Mouse (Mus musculus) c-Kit-positive CD71-positive TER-119-negative erythroid progenitor cells, embryonic 14.5 days (primary cell): ENCODE data around the gene Gm28042.

Source experiments
- DNase-seq: peaks from one replicate; pipeline ENCODE4 v3.0.0-alpha.2; 2013; ENCODE audit warnings: low read depth

The Gm28042 gene

DNA sequence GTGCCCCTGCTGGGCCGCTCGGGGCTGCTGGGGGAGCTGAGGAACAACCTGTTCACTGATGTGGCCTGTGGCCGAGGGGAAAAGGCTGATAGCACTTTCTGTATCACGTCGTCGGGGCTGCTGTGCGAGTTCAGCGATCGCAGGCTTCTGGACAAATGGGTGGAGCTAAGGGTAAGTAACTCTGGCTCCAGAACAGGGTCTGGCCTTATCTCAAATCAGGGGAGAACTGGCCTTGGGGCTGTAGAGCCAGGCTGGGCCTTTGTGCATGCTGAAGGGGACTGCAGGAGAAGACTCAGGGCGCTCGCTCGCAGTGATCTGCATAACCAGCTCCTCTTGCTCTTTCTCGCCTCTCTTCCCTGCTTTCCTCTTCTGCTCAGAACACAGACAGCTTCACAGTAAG lies 14.4 kb upstream of the Gm28042 start:
- no peak for DNase-seq

DNA sequence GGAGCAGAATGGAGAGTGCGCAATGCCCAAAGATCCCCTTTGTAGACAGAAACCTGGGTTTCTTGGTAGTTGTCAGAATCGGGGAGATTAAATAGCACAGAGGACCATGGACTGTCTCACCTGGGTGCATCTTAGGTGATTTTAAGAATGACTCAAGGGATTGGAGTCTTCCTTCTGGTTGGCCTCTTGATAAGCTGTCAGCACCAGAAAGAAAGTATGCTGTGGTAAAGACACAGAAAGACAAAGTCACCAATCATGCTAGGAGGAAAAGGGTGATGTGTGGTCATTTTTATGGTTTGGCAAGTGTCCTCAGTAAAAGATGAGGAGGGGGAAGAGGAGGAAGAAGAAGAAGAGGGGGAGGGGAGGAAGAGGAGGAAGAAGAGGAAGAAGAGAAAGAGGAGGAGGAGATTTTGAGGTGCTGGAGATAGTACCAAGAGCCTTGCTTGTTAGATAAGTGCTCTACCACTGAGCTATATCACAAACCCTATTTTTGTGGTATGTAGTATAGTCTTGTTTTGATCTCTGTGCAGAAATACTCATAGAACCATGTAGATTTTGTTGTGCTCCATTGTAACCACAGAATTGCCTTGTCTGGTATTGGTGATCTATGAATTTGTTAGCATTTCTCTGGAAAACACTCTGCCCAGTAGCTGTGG lies 13.3 kb upstream of the Gm28042 start:
- DNase-seq = no peak

DNA sequence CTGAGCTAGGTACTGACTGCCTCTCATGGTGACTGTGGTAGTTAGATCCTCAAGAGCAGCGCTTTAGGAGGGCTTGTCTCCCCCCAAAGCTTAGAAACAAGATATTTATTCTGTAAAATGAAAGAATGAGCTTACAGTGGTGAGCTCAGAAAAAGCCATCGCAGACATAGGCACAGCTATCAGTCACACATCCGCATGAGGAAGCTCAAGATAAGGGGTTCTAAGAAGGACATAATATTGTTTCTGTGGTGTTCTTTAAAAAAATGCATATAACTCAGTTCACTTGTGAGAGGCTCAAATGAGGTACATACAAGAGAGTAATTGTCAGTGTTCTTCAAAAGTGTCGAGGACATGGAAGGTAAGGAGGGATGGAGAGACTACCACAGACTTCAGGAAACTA lies 11.4 kb upstream of the Gm28042 start:
- DNase-seq = peak; percentile 44

DNA sequence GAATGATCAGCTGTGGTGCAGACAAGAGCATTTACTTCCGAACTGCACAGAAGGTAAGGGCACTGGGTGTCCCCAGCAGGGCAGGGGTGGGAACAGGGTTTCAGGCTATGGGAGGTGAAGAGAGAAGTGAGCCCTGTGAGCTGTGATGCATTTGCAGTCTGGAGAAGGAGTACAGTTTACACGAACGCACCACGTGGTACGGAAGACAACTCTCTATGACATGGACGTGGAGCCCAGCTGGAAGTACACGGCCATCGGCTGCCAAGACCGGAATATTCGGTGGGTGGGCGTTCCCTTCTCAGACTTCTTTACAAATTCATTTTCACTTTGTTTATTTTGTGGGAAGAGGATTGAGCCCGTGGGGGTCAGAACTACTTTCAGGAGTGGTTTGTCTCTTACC lies 9.7 kb upstream of the Gm28042 start:
- DNase-seq = no peak

DNA sequence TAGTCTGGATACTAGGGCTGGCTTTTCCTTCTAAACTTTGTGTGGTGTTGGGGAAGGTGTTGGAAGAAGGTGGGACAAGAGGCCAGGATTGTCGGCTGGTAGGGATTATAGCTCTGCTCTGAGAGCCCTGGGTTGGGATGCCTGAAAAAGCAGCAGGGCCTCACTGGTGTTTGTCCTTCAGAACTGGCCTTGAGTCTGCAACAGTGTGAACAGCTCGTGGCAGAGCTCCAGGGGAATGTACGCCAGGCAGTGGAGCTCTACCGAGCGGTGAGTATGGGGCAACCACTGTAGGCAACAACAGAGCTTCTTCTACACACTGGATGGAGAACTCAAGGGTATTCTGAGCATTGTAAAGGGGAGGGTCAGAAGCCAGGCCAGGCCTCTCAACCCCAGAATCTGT lies 3.0 kb upstream of the Gm28042 start:
- DNase-seq = no peak

DNA sequence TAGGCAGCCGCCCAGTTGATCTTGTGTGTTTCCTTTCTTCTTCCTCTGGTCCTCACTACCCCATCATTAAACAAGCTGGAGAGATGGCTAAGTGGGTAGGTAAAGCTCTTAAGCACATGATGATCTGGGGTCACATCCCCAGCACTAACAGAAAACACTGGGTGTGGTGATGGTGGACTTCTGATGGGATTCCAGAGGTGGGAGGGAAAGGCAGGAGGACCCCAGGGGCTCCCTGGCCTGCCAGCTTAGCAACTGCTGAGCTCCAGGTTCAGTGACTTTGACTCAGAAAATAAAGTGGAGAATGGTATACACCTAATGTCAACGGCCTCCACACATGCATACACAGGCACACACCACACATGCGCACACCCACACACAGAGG lies 648 bp downstream of the Gm28042 start:
- no peak for DNase-seq

DNA sequence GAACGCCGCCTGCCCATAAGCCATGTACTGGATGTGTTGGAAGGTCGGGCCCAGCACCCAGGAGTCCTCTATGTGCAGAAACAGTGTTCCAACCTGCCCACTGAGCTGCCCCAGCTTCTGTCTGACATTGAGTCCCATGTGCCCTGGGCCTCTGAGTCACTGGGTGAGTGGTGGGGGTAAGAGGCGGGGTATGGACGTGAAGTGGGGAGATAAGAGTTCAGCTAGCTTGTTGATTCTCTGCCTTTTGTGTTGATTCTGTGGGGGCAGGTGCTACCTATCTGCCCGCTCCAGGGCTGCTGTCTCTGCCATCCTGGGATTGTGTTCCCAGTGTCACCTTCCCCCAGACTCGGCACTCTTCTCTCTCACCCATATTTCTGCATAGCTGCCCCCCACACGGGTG lies 3.1 kb downstream of the Gm28042 start:
- no peak for DNase-seq

DNA sequence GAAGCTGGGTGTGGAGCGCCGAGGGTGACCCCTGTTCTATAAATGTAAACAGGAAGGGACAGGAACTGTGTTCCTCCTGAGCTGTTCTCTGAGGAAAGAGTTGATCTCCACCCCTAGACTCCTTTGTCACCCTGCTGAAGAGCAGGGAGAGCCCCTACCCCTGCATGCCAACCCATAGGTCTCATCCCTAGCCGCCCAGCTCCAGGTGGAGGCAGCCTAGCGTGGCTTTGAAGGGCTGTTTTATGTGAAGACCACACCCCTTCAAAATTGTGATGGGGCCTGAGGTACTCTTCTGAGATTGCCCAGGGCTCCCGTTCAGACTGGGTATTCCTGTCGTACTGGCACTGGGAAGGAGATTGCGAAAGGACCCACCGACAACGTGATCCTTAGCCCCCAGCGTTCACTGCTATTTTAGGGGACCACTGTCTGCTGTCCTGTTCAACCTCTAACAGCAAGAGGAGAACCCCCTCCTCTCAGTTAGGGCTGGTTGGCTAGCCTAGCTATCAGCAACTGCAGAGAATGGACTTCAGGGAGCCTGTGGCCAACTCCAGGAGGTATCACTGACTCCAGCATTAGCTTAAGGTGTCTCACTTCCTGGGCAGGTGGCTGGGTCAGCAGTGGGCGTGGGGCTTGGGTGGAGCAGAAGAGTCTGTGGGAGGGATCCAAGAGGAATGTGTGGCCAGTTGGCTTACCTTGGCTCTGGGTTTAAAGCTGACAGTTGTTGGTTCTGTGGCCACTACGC lies 5.6 kb downstream of the Gm28042 start, which contains the start of gene Pla2g4b:
TSS of gene Pla2g4b (plus strand) at position 692 of the 742 bp plus-strand sequence.
- DNase-seq = no peak

DNA sequence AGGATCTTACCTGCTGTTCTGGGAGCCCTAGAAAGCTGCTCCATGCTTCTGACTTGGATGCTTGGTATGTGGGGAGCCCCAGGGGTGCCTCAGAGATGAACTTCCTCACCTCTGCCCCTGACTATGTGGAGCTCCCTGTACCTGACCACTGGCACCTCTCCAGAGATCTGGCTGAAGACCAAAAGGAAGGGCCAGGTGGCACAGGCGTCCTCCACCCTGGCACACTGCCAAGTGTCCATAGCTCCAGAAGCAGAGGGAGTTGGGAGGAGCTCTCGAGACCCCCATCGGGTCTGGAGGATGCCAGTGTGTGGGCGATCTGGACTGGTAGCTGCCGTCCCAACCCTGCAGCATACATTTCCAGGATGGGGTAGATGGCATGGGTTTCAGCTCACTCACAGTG lies 6.4 kb downstream of the Gm28042 start:
- DNase-seq = no peak

DNA sequence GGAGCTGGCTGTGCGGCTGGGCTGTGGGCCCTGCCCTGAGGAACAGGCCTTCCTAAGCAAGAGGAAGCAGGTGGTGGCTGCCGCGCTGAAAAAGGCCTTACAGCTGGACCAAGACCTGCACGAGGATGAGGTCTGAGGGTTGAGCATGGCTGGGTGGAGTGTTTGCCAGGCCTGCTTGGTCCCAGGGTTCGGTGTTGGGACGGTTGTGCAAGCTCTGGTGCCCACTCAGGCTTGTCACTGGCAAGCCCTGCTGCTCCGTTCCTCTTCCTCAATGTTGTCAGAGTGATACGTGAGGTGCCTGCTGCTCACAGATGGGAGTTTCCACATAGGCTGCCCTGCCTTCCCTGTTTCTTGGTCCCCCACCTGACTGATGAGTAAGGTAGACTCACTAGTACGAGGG lies 10.5 kb downstream of the Gm28042 start:
- DNase-seq = no peak

DNA sequence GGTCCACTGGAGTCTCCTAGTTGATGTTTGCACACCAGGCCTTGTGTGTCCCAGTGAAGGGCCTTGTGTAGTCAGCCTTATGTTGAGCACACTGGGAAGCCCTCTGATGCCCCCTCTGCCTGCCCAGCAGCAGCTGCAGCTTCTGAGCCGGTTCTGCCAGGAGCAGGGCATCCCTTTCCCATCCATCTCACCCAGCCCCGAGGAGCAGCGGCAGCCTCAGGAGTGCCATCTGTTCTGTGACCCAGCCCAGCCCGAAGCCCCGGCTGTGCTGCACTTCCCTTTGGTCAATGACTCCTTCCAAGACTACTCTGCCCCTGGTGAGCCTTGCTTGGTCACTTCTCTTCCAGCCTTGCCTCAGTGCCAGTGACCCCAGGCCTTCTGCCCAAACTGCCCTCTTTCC lies 13.7 kb downstream of the Gm28042 start:
- no peak for DNase-seq

DNA sequence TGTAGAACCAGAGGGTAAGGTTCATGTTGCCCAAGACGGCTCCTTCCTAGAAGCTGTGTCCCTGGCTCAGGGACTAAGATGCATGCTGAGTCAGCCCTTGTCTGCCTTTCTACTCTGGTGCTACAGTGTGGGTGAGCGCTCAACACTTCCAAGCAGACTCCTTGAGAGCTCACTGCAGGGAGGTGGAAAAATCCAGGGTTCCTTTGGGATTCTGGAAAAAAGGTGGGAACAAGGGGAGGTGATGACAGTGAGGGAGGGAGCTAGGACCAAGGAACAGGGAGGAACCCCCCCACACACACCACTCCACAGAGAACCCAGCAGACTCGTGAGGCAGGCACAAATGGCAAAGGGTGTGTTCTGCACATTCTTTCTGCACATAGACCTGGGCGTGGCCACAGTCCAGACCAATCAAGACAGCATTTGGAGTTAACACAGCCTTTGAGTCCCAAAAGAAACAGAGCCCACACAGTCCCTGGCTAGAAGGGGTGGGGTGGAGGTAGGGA lies 16.9 kb downstream of the Gm28042 start:
- DNase-seq = peak; percentile 48

DNA sequence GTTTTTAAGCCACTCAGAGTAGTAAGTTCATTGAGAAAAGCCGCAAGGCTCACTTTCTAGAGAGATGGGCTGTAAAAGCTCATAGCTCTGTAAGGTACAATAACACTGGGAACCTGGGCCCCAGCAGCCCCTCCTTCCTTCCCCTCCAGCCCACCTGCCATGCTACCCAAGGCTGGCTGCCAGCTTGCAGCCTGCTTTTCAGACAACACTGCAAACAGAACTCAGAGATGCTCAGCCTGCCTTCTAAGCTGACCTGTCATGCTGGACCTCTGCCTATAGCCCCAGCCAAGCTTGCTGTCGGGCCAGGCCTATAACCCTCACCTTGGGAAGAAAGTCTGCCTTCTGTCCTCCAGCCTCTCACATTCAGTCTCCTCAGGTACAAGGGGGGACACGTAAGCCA lies 17.4 kb downstream of the Gm28042 start:
- DNase-seq = no peak

DNA sequence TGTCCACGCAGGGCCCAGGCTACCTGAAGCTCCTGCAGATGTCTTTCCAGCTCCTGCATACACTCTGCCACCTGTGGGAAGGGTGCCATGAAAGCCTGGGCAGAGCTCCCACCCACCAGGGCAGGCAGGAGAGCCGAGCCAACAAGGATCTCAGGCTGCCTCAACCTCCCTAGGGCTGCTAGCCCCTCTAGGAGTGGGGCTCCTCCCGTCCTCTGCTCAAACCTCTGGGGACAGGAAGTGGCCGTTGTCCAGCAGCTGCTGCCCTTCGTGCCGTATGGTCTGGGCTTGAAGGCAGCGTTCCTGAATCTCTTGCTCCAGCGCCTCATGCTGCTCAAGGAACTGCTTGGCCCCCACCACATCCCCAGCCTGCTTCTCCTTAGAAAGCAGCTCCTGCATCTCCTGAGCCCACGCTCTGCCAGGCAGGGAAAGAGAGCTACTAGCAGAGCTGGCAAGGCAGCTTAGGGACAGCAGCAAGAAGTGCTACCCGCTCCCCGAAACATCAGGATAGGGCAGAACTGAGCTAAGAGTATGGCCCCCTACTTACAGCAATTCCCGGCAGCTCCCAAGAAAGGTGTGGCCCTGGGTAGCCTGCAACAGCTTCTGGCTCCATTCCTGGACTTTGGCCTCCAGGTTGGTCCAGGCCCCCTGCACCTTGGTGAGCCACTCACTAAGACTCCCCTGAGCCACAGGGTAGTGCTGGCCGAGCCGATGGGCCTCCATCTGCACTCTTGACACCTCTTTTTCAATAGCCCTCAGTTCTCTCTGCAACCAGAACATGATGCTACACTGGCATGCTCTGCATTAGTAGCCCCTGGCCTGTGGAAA lies 19.4 kb downstream of the Gm28042 start:
- DNase-seq = no peak

DNA sequence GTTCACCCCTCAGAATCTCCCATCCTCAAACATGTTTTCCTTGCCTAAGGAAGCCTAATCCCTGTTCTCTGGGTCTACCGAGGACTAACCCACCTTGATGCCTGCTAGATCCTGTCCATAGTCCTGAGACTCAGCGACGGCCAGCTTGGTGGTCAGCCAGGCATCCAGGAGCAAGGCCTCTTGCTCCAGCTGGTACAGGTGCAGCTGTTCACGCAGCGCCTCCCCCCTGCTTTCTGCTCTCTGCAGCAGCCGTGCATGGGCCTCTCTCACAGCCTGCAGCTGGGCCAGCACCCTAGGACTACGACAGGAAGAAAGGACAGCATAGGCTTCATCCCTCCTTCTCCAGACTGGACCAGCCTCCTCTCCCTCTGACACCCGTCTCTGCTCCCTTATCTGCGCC lies 20.9 kb downstream of the Gm28042 start:
- DNase-seq = no peak

DNA sequence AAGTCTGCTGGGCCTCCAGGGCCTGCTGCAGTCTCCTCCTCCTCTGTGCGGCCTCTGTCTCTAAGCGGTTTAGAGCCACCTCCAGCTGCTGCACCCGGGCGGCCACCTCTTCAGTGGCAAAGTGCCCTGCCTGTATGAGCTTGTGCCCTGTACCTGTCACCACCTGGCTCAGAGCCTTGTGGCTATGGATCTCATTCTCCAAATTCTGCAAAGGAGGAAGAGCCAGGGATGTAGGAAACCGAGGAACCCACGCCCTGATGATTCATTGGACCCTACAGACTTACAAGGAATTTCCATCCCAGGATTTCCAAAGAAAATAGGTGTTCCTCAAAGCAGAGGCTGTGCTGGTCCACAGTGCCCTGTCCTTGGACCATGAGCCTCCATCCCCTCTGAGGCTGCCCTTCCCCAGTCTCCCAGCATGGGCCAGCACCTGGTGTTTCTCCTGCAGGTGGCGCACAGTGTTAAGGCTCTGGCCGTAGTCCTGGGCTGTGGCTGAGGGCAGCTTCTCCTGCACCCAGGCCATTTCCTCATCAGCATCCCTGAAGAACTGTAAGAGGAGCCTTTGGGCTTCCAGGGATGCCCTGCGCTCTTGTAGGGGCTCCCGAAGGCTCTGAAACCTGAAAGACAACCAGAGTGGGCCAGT lies 22.5 kb downstream of the Gm28042 start:
- DNase-seq = no peak

DNA sequence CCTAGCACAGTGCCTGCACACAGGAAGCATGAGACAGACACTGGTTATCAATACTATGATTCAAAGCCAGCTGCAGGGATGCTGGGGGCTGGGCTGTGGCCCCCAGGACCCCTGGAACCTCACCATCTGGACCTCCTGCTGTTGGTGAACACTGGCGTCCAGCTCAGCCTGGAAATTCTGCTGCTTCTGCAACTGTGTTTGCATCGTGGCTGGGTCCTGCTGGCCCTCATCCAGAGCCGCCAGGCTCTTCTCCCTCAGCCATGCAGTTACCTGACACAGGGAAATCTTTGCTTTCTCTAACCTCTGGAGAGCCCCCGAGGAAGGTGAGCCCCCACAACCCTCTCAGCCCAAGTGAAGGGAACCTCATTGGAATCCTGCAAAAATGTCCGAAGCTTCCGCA lies 24.1 kb downstream of the Gm28042 start:
- DNase-seq = no peak

DNA sequence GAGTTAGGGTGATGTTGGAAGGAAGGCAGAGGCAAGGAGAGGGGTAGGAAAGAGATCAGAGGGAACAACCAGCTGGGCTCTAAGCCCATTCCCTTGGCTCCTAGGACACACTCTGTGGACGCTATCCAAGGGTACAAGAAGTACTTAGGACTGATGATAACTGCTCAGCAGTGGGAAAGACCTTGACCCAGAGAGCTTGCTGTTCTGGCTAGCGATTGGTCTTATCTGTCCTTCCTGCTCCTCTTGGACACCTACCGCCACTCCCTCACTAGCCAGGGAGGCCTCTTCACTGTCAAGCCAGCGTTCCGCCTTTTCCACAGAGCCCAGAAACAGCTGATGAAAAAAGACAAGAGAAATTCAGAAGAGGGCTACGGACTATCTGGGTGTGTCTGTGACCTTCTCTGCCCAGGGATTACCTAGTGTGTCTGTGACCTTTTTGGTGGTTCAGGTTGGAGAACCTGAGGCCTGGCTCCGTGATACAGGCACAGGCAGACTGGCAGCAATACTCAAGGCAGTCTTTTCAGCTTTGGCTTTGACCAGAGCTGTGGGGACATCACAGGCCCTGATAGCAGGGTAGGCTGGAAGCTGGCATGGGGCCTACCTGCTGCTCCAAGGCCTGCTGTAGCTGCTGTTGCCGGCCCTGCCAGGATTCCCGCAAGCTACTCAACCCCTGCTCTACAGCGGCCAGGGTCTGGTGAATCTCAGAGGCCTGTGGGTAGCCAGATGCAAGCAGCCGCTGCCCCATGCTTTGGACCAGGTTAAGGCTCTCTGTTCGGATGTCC lies 27.7 kb downstream of the Gm28042 start:
- no peak for DNase-seq

DNA sequence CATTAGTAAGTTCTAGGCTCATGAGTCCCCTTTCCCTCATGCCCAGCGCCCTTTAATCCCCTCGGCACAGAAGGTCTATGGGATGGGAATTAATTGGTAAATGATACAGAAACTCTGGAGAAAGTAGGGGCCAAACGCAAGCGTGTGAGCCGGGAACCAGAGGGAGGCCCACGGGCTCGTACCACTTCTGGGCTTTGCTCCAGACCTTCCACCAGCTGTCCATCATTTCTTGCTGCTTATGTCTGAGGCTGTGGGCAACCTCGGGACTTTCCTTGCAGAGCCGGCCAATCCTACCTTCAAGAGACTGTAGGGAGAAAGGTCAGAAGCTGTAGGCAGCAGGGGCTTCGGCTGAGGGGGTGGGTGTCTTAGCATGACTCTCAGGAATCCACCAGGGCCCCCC lies 28.6 kb downstream of the Gm28042 start:
- DNase-seq = no peak

DNA sequence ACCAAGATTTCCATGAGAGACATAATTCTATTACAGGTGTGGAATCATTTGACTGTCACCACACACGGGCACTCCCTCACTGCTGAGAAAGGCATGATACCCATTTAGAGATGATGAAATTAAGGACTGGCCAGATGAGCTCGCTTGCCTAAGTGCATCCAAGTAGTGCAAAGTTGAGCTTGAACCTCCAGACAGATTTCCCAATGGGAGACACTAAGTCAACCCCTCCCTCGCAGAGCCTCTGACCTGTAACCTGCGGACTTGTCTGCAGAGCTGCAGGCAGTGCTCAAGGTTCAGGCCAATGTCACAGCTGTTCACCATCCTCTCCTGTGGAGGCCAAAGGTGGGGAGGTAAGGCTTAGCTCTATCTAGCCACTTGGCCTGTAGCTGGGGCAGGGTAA lies 31.5 kb downstream of the Gm28042 start:
- DNase-seq = no peak

DNA sequence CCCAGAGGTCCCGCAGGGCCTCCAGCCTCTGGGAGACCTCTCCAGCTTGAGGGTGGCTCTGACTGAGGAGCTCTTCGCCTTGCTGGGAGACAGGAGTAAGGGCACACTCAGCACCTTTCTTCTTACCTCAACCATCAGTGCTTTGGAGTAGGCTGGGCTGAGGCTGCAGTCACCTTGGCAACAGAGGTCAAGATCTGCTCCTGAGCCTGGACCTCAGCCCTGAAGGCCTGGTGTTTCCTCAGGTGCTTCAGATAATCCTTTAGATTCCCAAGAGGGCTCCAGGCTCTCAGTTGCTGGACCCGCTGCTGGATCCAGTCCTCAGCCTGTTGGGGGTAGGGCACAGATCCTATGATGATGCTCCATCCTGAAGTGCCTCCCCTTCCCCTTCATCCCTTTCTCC lies 32.2 kb downstream of the Gm28042 start:
- no peak for DNase-seq

DNA sequence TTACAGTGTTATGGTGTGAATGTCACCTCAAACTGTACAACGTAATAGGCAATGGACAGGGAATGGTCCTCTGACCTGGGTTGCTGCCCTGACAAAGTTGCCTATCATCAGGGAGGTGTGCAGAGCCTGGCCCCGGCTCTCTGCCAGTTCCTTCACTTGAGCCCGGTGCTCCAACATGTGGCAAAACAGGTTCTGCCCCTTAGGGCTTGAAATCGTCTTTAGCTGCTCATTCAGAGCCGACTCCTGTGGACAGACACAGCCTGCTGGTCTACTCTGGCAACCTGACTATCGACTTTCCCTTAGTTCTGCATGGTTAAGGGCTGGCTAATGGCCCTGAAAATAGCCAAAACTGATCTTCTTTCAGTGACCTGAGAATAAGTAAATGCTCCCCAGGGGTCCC lies 32.9 kb downstream of the Gm28042 start:
- DNase-seq = no peak
